Mouse (Mus musculus): ENCODE results near the gene Il6st.

DNA sequence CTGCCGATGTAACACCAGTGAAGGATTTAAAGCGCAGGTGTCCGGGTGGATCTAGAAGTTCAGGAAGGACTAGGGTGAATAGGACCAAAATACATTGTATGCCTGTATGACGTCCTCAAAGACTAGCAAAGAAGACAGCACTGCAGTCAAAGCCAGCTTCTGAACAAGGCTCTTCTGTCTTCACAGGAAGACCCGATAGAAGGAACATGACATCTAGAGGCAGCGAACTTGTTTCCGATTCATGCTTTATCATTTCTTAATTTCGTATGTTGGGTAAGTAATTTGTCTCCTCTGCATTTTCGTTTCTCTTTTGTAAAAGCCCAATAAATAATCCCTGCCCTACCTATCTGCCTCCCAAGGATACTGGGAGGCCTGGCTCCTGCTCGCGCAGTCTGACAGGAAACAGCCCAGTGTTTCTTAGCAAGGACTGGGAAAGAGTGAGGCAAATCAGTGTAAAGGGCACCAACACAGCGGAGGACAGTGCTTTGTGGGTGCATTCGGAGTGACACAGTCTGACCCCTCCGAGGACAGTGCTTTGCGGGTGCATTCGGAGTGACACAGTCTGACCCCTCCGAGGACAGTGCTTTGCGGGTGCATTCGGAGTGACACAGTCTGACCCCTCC lies 8.6 kb downstream of the Il6st start:
- TF ChIP-seq CTCF (conservative IDR thresholded peaks at IDR 0.05; ENCODE audit: low read length) (no peak), POU5F1 (IDR thresholded peaks at IDR 0.05; ENCODE audit: borderline replicate concordance, low read length) (no peak), NANOG (IDR thresholded peaks at IDR 0.05; ENCODE audit: borderline replicate concordance, low read length) (no peak)
